Mouse (Mus musculus): ENCODE data around the gene Qprt.
"Not testable (repeated sequence)": the region's sequence is repeated elsewhere in the genome, so short reads cannot be mapped to it uniquely, and the experiment has no call there.

Gene Qprt

DNA sequence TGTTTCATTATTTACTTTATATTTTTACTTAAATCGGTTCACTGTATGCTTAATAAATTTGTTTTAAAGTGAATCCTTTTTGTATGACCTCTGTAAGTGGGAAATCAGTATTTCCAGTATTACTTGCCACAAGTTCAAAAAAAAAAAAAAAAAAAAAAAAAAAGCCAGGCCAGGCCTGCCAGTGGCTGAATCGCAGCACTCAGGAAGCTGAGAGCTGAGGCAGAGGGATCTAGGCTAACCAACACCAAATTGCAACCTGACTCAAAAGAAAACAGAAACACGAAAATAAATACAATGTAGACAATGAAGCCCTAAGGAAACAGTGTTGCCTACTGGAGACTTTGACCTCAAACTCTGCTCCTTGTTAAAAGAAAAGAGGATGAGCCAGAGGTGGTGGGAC, 28.1 kb downstream of the Qprt start:
- DNase-seq = no peak

DNA sequence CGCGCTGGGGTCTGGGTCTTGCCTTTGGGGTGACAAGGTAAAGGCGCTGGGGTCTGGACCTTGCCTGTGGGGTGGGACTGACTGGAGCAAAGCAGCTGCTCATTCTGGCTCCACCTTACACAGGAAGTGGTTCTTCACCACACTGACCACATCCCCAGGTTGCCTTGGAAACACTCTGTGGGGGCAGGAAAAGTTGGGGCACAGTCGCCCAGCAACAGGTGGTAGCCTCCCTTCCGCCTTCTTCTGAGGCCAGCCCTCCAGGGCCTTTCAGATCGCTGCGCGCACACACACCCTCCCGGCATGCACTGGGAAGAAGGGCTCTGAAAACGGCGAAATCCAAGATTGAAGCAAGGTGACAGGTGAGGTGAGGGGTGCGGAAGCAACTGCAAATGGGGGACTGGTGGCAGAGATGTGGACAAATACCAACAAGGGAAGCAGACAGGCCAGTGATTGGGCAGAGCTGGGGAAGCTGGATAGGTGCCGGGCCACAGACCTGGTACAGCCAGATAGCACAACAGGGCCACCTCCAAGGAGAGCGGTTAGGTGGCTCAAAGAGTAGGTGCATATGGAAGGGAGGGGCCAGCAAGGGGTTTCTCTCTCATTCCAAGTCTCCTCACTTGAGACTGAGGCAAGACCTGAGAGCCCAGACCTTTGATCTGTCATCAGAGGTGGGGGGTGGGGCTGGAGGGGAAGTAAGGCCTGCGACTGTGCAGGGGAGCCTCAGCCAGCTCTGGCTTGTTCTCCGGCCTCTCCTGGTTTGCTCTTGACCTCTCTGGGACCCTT, 30.7 kb downstream of the Qprt start, which contains the start of gene AI467606:
Gene AI467606, plus strand, starts transcription at position 246 of the 783 bp plus-strand sequence.
- peak; percentile 27 to 68 for DNase-seq

DNA sequence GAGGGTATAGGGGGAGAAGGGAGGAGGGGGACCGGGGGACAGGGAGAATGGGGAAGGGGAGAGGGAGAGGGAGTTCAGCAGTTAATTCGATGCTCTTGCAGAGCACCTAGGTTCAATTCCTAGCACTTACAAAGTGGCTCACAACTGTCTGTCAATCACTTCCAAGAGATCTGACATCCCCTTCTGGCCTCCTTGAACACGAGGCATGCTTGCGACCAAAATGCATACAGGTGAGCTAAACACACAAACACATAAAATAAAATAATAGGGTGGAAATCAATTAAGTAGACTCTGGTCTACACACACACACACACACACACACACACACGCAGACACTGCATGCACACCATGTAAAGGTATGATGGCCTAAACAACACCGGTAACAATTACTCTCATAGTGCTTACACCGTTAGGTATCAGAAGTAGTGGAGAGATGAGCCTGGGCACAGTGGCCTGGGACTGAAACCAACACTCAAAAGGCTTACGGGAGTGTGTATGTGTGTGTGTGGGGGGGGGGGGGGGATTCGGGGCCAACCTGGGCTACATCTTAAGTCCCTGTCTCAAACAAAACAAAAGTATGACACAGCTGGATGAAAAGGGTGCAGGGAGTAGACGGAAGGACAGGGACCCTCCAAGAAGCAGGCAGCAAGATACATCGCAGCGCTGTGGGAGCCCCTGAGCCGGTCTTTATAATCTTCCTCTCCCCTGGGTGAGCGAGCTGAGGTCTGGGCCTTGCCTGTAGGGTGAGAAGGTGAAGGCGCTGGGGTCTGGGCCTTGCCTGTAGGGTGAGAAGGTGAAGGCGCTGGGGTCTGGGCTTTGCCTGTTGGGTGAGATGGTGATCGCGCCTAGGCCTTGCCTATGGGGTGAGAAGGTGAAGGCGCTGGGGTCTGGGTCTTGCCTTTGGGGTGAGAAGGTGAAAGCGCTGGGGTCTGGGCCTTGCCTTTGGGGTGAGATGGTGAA, 31.6 kb downstream of the Qprt start:
- no peak for DNase-seq

DNA sequence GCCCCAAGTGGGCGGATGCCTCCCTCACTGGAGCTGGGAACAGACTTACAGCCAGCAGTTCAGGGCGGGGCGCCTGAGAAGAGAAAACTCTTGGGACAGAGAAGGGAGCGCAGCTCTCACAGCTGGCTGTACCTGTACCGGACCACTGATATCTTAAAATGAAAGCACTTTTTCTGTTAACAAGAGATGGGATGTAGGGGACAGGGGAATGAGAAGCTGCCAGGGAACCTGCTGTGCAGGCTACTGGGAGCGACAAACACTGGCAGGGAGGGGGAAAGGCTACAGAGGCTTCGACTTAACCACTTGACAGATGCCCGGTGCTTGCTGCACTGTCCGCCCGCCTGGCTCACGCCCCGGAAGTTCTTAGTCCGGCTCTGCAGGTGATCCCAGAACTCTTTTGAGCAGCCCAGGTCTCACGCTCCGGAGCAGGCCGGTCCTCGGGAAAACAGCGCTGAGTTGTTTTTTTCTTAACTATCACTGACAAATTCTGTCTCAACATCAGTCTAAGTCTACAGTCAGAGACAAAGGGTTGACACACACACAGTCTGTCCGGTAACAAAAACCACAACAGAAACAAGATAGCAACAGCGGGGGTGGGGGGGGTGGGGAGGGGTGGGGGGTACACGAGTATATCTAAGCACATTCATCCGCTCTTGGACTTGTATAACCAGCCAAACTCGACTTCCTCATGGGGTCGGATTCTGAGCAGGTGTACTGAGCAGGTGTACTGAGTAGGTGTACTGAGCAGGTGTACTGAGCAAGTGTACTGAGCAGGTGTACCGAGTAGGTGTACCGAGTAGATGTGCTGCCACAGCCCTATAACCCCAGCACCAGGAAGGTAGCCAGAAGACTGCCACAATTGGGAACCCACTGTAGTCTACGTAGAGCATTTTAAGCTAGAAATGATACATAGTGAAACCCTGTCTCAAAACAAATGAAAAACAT, 32.9 kb downstream of the Qprt start:
- peak; percentile 33 to 63 for DNase-seq

DNA sequence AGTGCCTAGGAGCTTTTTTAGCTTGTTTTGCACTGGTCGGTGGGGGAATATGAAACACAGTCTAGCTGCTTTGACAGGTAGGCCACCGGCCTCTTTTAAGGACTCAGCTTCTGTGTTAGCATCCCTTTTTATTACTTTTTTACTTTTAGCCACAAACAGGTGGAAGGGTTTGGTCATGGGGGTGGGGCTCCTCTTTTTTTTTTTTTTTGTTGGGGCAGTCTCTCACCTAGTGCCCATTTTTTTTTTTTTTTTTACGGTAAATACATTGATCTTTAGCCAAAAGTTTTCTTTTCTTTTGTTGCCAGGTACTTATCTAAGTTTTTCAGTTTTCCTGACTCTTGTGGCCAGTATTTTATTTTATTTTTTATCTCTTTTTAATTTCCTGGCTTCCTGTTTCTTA, 33.9 kb downstream of the Qprt start:
- no peak for DNase-seq

DNA sequence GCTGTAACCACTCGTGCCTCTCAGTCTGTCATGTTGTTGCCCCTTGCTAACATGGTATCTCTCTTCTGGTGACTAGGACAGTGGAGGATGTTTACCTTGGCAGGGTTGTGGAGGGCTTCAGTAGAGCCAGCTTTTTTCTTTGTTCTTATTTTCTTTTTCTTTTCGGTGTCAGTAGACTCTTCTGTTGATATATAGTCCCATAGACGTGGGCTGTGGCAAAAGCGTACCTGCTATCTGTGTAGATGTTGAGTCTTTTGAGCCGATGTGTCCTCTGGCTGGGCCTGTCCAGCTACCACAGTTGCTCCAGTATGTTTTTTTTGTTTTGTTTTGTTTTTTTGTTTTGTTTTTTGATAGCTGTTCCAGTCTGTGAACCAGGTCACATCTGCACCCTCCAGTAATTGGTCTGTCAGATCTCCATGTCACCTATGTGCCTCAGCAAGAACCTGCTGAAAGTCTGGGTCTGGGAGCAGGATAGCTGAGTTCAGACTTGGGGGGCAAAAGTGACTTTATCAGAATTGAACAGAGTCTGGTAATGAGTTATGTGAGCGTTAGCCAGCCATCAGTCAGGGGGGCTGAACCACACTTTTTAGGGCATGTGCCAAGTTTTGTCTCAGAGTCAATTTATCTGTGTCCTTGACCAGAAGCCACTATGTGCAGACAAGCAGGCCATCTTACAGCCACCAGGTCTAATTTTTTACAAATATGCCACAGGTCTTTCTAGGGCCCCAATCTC, 34.6 kb downstream of the Qprt start, which contains the start of gene Zg16:
Gene Zg16, minus strand, starts transcription at position 51 of the 733 bp plus-strand sequence.
- DNase-seq = not testable (repeated sequence)

DNA sequence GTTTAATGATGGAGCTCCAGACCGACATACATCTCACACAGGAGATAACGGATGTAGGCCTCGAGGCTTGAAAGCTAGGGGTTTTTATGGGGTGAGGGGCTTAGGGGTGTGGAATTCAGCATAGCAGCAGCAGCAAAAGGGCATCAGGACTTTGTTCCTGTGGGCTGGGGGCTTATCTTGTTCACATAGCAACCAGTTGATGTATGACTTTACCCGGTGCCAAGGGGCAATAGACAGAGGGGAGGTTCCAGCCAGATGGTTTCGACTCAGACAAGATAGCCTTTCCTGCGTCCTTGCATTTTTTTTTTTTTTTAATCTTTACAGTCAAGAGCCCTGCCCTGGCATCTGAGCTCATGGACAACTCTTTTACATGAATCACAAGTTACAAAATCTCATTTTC, 36.3 kb downstream of the Qprt start:
- not testable (repeated sequence) for DNase-seq

DNA sequence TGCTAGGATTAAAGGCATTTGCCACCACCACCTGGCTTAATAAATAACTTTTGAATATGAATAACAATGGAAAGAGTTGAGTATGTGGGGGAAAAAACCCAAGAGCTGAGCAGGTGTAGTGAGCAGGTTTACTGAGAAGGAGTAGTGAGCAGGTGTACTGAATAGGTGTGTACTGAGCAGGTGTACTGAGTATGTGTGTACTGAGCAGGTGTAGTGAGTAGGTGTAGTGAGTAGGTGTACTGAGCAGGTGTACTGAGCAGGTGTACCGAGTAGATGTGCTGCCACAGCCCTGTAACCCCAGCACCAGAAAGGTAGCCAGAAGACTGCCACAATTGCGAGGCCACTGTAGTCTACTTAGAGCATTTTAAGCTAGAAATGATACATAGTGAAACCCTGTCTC, 37.2 kb downstream of the Qprt start:
- no peak for DNase-seq

DNA sequence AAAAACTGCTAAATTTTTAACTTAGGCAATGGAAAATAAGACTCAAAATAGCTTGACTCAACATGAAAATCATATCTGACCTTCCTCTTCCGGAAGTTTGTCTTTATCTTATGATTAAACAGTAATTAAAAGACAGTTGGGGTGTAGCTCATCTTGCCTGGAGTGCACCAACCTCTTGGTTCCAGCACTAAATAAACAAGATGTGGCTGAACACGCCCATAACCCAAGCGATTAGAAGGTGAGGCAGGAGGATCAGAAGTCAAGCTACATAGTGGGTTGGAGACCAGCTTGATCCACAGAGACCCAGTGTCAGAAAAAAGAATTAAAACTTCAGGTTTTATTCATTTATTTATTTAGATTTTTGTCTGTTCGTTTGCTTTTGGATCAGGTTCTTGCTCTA, 38.3 kb downstream of the Qprt start:
- no peak for DNase-seq

DNA sequence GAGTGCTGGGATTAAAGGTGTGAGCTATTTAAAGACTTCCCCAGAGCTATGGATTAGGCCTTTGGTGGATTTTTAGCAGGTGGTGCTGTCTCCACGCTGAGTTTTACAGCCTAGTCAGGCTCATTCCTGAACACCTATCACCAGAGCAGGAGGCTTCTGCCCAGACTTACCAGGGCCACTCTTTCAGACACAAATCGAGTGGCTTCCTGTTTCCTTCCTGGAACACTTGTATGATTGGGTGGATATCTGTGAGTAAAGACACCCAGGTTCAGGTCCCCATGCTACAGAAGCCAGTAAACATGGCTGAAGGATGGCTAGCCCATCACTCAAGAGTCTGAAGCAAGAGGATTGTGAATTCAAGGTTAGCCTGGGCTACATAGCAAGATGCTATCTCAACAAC, 39.0 kb downstream of the Qprt start:
- DNase-seq = no peak

DNA sequence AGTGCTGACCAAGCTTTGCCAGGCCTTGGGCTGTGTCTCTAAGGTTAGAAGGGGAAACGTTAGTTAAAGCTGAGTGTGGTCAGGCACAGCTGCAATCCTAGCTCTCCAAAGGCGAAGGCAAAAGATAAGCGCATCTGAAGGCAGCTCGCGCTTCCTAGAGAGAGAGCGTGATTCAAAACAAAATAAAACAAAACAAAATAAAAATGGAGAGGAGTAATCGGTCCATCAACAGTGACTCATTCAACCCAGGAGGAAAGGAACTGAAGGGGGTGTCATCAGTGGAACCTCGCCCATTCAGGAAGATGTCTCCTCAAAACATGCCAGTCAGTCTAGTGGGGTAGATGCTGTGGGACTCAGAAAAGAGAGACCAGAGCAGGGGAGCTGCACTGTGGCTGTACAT, 39.8 kb downstream of the Qprt start:
- DNase-seq = no peak

DNA sequence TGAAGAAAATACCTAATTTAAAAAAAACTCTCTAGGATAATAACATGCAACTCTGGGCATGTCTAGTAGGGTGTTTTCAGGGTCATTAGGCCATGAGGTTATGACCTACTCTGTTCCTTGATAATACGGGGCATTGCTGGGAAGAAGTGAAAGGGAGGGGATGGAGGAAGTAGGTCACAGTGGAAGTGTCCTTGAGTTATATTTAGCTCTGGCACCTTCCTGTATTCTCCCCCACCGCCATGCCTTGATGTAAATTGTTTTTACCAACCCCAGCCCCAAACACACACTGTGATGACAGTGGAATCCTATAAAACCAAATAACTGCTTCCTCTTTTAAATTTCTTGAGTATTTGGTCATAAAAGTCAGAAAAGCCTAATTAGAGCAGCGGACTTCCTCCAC, 42.0 kb downstream of the Qprt start:
- no peak for DNase-seq

DNA sequence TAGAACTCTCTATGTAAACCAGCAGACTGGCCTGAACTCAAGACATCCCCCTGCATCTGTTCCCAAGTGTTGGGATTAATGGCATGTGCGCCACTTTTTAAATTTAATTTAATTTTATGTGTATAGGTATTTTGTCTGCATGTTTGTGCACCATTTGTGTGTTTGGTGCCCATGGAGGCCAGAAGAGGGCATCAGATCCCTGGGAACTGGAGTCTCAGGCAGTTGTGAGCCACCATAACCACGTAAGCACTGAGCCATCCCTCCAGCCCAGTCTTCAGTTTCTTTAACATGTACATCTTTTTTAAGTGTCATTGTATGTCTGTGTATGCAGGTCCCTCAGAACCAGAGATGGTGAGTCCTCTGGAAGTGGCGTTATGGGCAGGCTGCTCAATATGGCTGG, 44.3 kb downstream of the Qprt start:
- DNase-seq = no peak

DNA sequence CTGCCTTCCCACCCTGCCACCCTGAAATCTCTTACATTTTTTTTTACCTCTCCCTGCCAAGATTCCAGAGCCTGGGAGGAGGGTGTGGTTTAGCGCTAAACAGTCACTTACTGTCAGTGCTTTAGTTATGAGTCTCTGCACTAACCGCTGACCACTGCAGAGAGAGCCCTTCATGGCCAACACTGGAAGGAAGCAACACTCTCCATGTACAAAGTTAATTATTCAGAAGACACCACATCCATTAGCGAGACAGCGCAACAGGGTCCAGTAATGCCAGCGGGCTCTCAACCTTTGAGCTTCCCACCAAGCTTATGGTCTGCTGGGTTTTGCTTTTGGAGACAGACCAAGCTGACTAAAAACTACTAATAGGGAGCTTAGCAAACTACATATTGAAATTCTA, 45.8 kb downstream of the Qprt start:
- DNase-seq = peak; percentile 48 to 81

DNA sequence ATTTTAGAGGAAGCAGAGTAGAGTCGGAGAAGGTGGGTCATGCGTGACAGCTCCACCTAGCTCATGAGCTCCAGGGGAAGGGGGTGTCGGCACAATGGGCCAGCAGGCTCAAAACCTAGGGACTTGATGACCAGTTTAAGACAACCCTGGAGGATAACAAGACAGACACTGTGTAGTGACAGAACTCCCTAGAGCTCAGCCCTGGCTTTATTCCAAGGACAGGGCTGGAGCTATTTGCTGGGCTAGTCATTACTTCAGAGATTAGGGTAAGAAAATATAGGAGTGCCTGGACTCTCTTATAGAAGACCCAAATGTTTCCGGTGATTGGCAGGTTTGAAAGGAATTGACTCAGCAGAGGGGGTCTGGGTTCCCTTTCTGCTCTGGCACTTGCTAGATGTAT, 48.8 kb downstream of the Qprt start:
- DNase-seq = no peak

DNA sequence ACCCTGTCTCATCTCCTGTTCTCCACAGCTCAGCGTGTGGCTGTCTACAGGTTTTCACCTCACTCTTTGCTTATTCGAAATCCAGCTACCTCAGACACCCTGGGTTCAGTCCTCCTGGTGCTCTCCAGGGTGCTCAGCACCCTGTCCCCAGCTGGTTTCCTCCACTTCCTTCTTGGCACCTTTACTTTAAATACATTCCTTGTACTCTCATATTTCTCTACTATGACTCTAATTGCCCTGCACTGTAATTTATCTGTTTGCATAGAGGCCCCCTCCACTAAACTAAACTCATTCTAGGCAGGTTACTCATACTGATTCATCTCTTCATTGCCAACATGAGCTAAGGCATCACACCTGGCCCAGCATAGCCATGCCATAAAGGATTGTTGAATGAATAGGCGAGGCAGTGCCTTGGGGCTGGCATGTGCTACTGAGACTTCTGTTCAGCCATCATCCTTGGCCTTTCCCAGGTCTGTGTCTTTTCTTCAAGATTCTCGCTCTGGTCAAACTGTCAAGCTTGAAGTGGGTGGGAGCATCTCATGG, 51.1 kb downstream of the Qprt start:
- no peak for DNase-seq

DNA sequence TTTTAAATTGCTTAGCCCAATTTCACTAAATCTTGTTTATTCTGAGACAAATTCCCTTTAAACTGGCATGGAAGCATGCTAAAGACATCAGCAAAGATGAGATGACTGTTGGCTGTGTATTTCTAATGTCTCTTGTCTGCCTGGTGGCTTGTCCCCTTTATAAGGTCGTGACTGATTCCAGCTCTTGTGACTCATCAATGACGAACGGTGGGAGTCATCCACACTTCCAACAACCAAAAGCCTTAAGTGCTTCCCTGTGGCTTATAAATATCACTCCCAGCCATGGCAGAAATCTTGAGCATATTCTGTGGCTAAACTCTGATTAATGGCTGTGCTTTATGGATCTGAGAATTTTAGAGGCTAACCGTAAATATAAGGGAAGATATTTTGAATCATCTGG, 55.7 kb downstream of the Qprt start:
- DNase-seq = no peak

DNA sequence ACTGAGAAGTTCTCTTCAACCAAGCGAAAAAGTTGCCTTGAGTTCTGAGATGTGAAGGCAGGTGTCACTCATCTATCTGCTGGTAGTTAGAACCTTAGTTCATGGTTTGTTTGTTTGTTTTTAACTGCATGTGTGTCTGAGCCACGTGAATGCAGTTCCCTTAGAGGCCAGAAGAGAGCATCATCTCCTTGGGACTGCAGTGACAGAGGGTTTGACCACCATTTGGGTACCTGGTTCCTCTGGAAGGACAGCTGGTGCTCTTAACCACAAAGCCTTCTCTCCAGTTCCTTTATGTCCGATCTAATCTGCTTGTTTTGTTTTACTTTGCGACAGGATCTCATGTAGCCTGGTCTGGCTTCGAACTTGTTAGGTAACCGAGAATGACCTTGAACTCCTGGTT, 56.5 kb downstream of the Qprt start:
- no peak for DNase-seq

All from kidney, postnatal 25 days (tissue).